Mouse (Mus musculus) neural tube, embryonic 13.5 days (tissue): ENCODE measurements around the gene Fat4. TPM values are rescaled to one million over a fixed set of nuclear protein-coding genes. Genes with fewer than 3 reads are reported as not detected.

Experiments
- ATAC-seq: fragments of 200-750 bp; cut with Nextera tagmentation; 2 replicates; pipeline ENCODE4 v1.8.0; 2017; ENCODE audit warnings: low read depth, mild to moderate bottlenecking, moderate TSS enrichment, moderate library complexity
- H3K27ac ChIP-seq: fragments of 300-500 bp; sonication (generic); replicated peaks from 2 replicates; pipeline ENCODE4 v1.5.1; 2015; ENCODE audit warnings: moderate library complexity, mild to moderate bottlenecking, inconsistent platforms
- H3K27me3 ChIP-seq: fragments of 300-500 bp; sonication (generic); 2 replicates; pipeline ENCODE4 v1.6.1; 2015; ENCODE audit warnings: mild to moderate bottlenecking, inconsistent platforms
- H3K36me3 ChIP-seq: fragments of 300-500 bp; sonication (generic); 2 replicates; pipeline ENCODE4 v1.6.1; 2015; ENCODE audit warnings: mild to moderate bottlenecking, inconsistent platforms
- H3K4me1 ChIP-seq: fragments of 300-500 bp; sonication (generic); replicated peaks from 2 replicates; pipeline ENCODE4 v1.6.1; 2015; ENCODE audit warnings: inconsistent platforms
- H3K4me2 ChIP-seq: fragments of 300-500 bp; sonication (generic); 2 replicates; pipeline ENCODE4 v1.6.1; 2015; ENCODE audit warnings: inconsistent platforms, mild to moderate bottlenecking, moderate library complexity
- H3K4me3 ChIP-seq: fragments of 300-500 bp; sonication (generic); 2 replicates; pipeline ENCODE4 v1.5.1; 2015; ENCODE audit warnings: mild to moderate bottlenecking, inconsistent platforms
- H3K9ac ChIP-seq: fragments of 300-500 bp; sonication (generic); 2 replicates; pipeline ENCODE4 v1.6.1; 2015; ENCODE audit warnings: moderate library complexity, mild to moderate bottlenecking, inconsistent platforms
- H3K9me3 ChIP-seq: fragments of 300-500 bp; sonication (generic); 2 replicates; pipeline ENCODE4 v1.6.1; 2016; ENCODE audit warnings: inconsistent platforms
- WGBS: fragments of 180-500 bp; shearing (Covaris S2); methylation state at CpG from one replicate; pipeline ENCODE4 v1.1.7; 2015; 5-methylcytosine and 5-hydroxymethylcytosine counted together
- polyA plus RNA-seq: library from polyadenylated mRNA; unstranded; fragments of >200 nt; fragmentation: Nextera tagmentation; extraction: Ambion mirVana; gene quantifications from 2 replicates; pipeline ENCODE4 v1.2.1, GENCODE M21; 2015

Gene Fat4
- polyA plus RNA-seq, 1 experiment from 2014 or later, result 11.5 TPM

DNA sequence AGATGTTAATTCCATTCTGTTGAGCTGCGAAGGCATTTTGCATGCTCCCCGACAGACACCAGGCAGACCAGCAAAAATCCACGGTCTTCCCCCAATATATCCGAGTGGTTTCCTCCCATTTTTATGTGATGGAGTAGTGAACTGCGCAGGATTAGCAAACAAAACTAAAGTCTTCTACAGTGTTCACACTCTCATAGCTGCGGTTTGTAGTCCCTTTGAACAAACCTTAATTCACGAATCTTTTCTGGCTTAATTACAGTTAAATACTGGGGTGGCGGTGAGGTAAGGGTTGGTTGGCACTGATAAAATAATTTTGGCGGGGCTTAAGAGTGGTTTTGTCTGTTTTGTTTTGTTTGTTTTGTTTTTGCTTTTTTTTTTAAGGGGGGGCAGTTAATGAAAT lies 3.1 kb upstream of the Fat4 start:
- H3K4me1 ChIP-seq, result peaks cover 19% of the 10 kb centered on the region

DNA sequence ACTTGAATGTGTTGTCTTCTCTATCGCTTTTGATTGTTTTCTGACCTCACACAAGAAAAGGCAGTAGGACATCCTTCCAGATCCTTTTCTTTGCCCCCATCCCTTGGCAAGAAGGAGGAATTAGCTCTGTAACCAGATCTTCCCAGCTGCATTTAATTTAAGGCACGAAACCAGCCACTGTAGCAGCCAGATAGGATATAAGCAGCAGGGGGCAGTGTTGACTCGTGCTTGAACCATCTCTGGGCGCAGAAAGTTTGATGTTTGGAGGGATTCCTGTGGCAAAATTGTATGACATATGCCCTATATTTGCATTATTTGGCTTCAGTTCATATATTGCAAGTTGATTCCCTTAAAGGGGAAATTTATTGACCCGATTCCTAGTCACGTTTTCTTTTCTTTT lies 2.5 kb upstream of the Fat4 start:
- peak overlapping the region; percentile 81 for H3K27ac ChIP-seq
- ATAC-seq, result no peak
- WGBS, result 1% methylated on average over 6 of the region's 6 CpGs
- H3K4me1 ChIP-seq, result peaks cover 25% of the 10 kb centered on the region
- H3K36me3 ChIP-seq, result peaks cover 15% of the 10 kb centered on the region
- no peaks in the 10 kb centered on the region for H3K27me3 ChIP-seq
- peak overlapping the region; percentile 88 for H3K4me2 ChIP-seq
- no peaks in the 10 kb centered on the region for H3K9me3 ChIP-seq
- peak overlapping the region; percentile 96 for H3K9ac ChIP-seq
- H3K4me3 ChIP-seq, result peak overlapping the region; percentile 93

More for the DNA sequence above, 3.1 kb upstream of the Fat4 start:
- Histone ChIP-seq H3K4me2 (peak overlapping the region; percentile 88), H3K4me3 (peak overlapping the region; percentile 93), H3K27me3 (no peaks in the 10 kb centered on the region), H3K36me3 (peaks cover 15% of the 10 kb centered on the region), H3K9me3 (no peaks in the 10 kb centered on the region), H3K9ac (peak overlapping the region; percentile 66), H3K27ac (peak overlapping the region; percentile 81)
- no peak for ATAC-seq
- 42% methylated on average over 9 of the region's 9 CpGs for WGBS

DNA sequence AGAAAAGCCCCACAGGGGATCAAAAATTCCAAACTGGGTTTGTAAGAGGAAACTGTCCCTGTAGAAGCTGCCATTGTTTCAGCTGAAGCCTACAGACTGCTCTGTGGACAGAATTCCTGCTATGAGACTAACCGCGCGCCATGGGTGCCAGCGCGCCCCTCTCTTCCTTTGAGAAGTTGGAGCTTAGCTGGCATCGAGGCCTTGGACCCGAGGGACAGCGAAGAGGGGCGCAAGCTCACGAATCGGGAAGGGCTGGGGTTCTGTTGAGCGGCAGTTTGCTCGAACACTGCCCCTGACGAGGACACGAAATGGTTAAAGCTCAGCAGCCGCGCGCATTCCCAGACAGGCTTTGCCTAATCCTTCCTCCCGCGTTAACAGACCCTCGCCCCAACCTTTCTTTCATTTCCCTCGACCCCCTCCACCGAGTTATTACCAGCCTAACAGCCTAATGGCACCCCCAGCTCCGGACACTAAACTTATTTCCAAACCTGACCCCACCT lies 1.8 kb upstream of the Fat4 start:
- WGBS, result 0% methylated on average over 24 of the region's 24 CpGs
- peak; percentile 45 for ATAC-seq
- peak overlapping the region; percentile 93 for H3K4me3 ChIP-seq
- H3K4me1 ChIP-seq, result peaks cover 32% of the 10 kb centered on the region
- peak overlapping the region; percentile 98 for H3K27ac ChIP-seq
- peak overlapping the region; percentile 96 for H3K9ac ChIP-seq
- no peaks in the 10 kb centered on the region for H3K27me3 ChIP-seq
- H3K9me3 ChIP-seq, result no peaks in the 10 kb centered on the region
- peak overlapping the region; percentile 88 for H3K4me2 ChIP-seq
- H3K36me3 ChIP-seq, result peaks cover 19% of the 10 kb centered on the region

DNA sequence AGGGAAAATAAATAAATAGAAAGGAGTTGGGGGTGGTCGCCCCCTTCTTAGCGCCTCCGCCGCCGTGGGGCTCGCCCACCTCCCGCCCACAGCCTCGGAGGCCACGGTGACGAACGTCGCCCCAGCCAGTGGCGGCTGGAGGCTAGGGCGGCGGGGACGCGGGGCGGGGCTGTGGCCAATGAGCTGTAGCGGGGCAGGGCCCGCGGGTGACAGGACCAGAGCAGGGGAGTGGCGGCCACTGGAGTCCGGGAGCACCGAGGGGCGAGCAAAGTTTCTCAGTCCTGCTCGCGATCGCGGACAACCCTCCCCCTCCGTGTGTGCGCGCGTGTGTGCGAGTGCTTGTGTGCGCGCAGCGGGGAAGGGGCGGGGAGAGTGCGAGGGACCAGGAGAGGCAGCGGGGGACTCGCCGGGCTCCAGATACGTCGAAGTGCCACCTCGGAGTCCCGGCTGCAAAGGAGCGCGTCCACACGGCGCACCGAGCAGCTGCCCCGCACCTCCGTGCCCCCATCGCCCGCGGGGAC lies 1.2 kb upstream of the Fat4 start:
- no peaks in the 10 kb centered on the region for H3K27me3 ChIP-seq
- ATAC-seq, result peak; percentile 86

DNA sequence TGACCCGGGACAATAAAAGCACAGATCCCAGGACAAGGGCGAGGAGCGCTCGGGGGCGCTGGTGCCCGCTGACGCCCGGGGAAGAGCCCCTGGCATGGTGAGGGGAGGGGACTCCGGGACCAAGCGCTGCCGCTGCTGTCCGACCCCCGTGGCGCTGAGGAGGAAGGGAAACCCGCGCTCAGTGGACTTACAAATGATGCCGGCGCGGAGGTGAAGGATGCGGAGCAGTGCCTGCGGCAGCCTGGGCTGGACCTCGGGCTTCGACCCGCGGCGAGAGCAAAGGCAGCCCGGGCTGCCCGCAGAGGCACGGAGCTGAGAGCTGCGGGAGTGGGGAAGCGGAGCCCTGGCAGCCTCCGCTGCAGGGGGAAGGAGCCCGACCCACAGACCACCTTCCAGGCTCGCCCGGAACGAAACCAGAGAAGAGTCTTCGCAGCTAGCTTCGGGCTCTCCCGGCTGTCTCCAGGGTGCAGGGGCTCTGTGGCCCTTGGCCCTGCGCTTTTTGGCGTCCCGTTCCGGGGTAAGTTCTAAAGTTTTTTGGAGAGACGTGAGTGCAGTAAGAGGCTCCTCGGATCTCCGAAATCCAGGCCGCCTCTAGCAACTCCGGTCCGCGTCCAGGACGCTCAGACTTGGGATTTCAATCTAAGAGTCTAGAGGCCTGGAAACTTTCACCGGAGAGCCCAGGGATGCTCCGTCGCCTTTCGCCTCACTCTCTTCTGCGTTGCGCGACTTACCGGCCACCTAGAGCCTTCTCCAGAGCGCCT lies 499 bp upstream of the Fat4 start:
- Histone ChIP-seq H3K27me3 (no peaks in the 10 kb centered on the region), H3K4me2 (peak overlapping the region; percentile 88), H3K9me3 (no peaks in the 10 kb centered on the region), H3K4me1 (peaks cover 45% of the 10 kb centered on the region), H3K27ac (peak overlapping the region; percentile 98), H3K4me3 (peak overlapping the region; percentile 93), H3K9ac (peak overlapping the region; percentile 96), H3K36me3 (peaks cover 26% of the 10 kb centered on the region)
- peak; percentile 48 for ATAC-seq
- WGBS, result under 1% methylated on average over 60 of the region's 60 CpGs

More for the DNA sequence above, 1.2 kb upstream of the Fat4 start:
- peak overlapping the region; percentile 88 for H3K4me2 ChIP-seq
- WGBS, result under 1% methylated on average over 56 of the region's 56 CpGs
- H3K4me3 ChIP-seq, result peak overlapping the region; percentile 93
- H3K9me3 ChIP-seq, result no peaks in the 10 kb centered on the region
- H3K27ac ChIP-seq, result peak overlapping the region; percentile 98
- peak overlapping the region; percentile 96 for H3K9ac ChIP-seq
- H3K36me3 ChIP-seq, result peaks cover 25% of the 10 kb centered on the region
- H3K4me1 ChIP-seq, result peaks cover 38% of the 10 kb centered on the region

DNA sequence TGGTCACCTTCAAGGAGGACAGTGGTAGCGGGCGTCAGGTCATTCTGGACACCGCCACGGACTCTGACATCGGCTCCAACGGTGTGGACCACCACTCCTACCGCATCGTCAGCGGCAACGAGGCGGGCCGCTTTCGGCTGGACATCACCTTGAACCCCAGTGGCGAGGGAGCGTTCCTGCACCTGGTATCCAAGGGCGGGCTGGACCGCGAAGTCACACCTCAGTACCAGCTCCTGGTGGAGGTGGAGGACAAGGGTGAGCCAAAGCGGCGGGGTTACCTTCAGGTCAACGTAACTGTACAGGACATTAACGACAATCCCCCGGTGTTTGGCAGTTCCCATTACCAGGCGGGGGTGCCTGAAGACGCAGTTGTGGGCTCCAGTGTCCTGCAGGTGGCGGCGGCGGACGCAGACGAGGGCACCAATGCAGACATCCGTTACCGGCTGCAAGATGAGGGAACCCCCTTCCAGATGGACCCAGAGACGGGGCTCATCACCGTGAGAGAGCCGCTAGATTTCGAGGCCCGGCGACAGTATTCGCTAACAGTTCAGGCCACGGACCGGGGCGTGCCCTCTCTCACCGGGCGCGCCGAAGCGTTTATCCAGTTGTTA lies 746 bp downstream of the Fat4 start:
- peak overlapping the region; percentile 98 for H3K27ac ChIP-seq
- peak overlapping the region; percentile 88 for H3K4me2 ChIP-seq
- no peaks in the 10 kb centered on the region for H3K27me3 ChIP-seq
- no peaks in the 10 kb centered on the region for H3K9me3 ChIP-seq
- H3K36me3 ChIP-seq, result peaks cover 34% of the 10 kb centered on the region
- 1% methylated on average over 47 of the region's 47 CpGs for WGBS
- peak; percentile 12; the same call in 1 of the 2 replicates for ATAC-seq
- H3K9ac ChIP-seq, result peak overlapping the region; percentile 96
- peaks cover 57% of the 10 kb centered on the region for H3K4me1 ChIP-seq
- H3K4me3 ChIP-seq, result peak overlapping the region; percentile 93

DNA sequence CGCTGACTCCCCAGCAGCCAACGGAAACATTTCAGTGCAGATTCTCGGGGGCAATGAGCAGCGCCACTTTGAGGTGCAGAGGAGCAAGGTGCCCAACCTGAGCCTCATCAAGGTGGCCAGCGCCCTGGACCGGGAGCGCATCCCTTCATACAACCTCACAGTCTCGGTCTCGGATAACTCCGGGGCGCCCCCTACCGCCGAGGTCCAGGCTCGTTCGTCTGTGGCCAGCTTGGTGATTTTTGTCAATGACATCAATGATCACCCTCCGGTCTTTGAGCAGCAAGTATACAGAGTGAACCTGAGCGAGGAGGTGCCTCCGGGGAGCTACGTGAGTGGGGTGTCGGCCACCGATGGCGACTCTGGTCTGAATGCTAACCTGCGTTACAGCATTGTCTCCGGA lies 1.4 kb downstream of the Fat4 start:
- H3K36me3 ChIP-seq, result peaks cover 34% of the 10 kb centered on the region
- peak overlapping the region; percentile 93 for H3K4me3 ChIP-seq
- no peaks in the 10 kb centered on the region for H3K27me3 ChIP-seq
- H3K4me1 ChIP-seq, result peaks cover 63% of the 10 kb centered on the region
- peak overlapping the region; percentile 98 for H3K27ac ChIP-seq
- 10% methylated on average over 24 of the region's 24 CpGs for WGBS
- peak overlapping the region; percentile 96 for H3K9ac ChIP-seq
- 0 out of 2 replicates have a peak, but pooled peaks have one; percentile 3 for ATAC-seq
- peak overlapping the region; percentile 88 for H3K4me2 ChIP-seq
- no peaks in the 10 kb centered on the region for H3K9me3 ChIP-seq

DNA sequence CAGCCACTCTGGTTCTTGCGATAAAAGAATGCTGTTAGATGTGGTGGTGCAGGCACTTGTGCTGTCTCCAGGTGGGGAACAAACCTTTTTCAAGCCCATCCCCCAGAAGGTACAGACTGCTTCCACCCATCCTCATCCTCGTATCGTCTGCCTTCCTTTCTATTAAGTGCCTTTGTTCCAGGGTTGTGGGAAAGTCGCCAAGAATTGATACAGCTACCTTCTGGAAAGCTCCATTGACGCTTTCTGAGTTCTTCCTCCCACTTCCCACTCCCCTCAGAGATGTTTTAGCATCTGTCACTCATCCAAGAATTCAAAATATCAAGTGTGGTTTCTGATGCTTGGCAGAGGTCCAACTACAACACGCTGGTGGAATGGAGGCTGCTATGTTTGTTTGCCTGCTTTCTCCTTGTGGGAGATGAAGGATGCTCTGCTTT lies 6.1 kb downstream of the Fat4 start:
- H3K27me3 ChIP-seq, result no peaks in the 10 kb centered on the region
- peak overlapping the region; percentile 74 for H3K27ac ChIP-seq
- WGBS, result 19% methylated on average over 6 of the region's 6 CpGs
- H3K9me3 ChIP-seq, result no peaks in the 10 kb centered on the region
- peak overlapping the region; percentile 77 for H3K9ac ChIP-seq
- H3K36me3 ChIP-seq, result peaks cover 51% of the 10 kb centered on the region
- H3K4me3 ChIP-seq, result peak overlapping the region; percentile 93
- peak; percentile 15; the same call in 1 of the 2 replicates for ATAC-seq
- H3K4me1 ChIP-seq, result peaks cover 79% of the 10 kb centered on the region
- H3K4me2 ChIP-seq, result peak overlapping the region; percentile 88

DNA sequence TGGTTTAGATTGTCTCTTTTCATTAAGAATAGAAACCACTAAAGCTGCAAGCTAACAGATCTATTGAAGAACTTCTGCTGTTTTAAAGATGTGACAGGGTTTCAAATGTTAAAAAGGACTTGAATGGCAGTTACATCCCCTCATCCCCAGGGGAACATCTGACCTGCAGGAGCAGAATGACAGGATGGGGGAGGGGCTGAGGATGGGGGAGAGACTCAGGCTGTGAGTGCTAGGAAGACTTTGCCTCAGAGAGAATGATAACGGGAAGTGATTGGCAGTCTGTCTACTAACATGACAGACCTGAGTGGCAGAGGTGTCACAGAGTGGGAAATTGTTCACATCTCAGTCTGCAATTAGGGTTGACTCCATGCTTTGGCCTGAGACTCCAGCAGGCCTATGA lies 14.1 kb downstream of the Fat4 start:
- 35% methylated on average over 1 of the region's 1 CpGs for WGBS
- Histone ChIP-seq H3K9ac (no peak overlapping the region), H3K27ac (no peak overlapping the region), H3K4me1 (peaks cover 66% of the 10 kb centered on the region), H3K4me2 (no peak overlapping the region), H3K9me3 (no peaks in the 10 kb centered on the region), H3K27me3 (no peaks in the 10 kb centered on the region), H3K4me3 (no peak overlapping the region), H3K36me3 (peaks cover 9% of the 10 kb centered on the region; the same call in 1 of the 2 replicates)
- no peak for ATAC-seq

DNA sequence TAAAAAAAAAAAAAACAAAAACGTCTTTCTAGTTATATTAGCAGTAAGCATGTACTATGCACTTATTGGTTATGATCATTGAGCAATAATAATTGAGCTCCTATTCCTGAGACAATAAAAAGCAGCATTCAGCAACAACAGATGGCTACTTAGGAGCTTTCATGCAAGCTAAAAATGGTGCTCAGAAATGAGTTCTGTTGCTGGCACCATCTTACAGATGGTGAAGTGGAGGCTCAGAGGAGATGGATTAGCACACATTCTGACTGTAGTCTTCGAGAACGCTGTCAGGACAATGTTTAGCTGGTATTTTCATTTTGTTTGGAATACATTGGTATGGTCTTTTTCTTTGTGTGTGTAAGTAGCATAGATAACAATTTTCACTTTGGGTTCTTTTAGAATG lies 20.1 kb downstream of the Fat4 start:
- no peak for ATAC-seq
- WGBS, result 55% methylated on average over 3 of the region's 3 CpGs
- H3K27ac ChIP-seq, result no peak overlapping the region

DNA sequence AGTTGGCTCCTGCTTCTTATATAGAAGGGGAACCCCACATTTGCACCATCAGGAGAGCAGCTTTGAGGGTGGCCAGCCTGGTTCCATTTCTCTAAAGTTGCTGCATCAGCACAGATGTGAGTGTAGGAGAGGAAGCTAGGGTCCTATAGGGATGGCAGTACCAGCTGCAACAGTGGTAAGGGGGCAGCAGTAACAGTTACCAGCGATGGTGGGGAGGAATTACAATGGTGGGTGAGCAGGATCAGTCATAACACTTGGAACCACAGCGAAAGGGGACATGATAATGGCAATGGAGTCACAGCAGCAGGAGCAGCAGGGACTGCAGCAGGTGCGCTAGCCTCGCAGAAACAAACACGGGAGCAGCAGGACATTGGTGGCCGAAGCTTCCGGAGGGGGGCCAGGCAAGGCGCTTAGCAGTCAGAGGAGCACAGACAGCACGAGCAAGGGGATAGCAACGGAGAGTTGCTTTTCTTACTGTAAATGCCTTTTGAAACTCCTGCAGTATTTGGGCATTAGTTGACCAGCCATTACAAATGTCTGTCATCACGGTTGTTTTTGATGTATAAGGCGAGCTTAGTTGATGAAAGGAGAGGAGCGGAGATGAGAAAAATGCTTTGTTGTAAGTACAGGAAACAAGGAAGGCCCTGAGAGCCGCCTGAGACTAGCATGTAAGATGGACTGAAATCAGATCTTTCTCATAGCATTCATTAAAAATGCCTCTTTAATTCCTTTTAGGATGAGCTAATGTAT lies 21.1 kb downstream of the Fat4 start:
- Histone ChIP-seq H3K9ac (peak overlapping the region; percentile 49), H3K4me2 (peak overlapping the region; percentile 53), H3K27ac (peak overlapping the region; percentile 68), H3K27me3 (no peaks in the 10 kb centered on the region), H3K4me3 (peak overlapping the region; percentile 24), H3K4me1 (peaks cover 60% of the 10 kb centered on the region), H3K36me3 (no peaks in the 10 kb centered on the region; the same call in 1 of the 2 replicates), H3K9me3 (no peaks in the 10 kb centered on the region)
- peak; percentile 51; the same call in 1 of the 2 replicates for ATAC-seq
- 12% methylated on average over 14 of the region's 14 CpGs for WGBS

More for the DNA sequence above, 20.1 kb downstream of the Fat4 start:
- H3K4me2 ChIP-seq, result no peak overlapping the region
- no peaks in the 10 kb centered on the region for H3K27me3 ChIP-seq
- no peaks in the 10 kb centered on the region for H3K9me3 ChIP-seq
- no peaks in the 10 kb centered on the region; the same call in 1 of the 2 replicates for H3K36me3 ChIP-seq
- no peak overlapping the region for H3K9ac ChIP-seq
- H3K4me1 ChIP-seq, result peaks cover 55% of the 10 kb centered on the region
- no peak overlapping the region for H3K4me3 ChIP-seq
